Mouse (Mus musculus) forebrain, embryonic 12.5 days (tissue): ENCODE results near the gene Gabarapl2. TPM values are rescaled to one million over a fixed set of nuclear protein-coding genes. Genes with fewer than 3 reads are reported as not detected.

ENCODE experiments used
- ATAC-seq: fragments of 200-750 bp; cut with Nextera tagmentation; 2 replicates; pipeline ENCODE4 v1.8.0; 2017; ENCODE audit warnings: moderate TSS enrichment; ENCODE audit not compliant: low FRiP score
- H3K27ac ChIP-seq: fragments of 300-500 bp; sonication (generic); 2 replicates; pipeline ENCODE4 v1.5.1; 2016; ENCODE audit warnings: mild to moderate bottlenecking
- H3K27me3 ChIP-seq: fragments of 300-500 bp; sonication (generic); 2 replicates; pipeline ENCODE4 v1.6.1; 2016; ENCODE audit warnings: mild to moderate bottlenecking
- H3K36me3 ChIP-seq: fragments of 300-500 bp; sonication (generic); replicated peaks from 2 replicates; pipeline ENCODE4 v1.6.1; 2016; ENCODE audit warnings: mild to moderate bottlenecking
- H3K4me1 ChIP-seq: fragments of 300-500 bp; sonication (generic); 2 replicates; pipeline ENCODE4 v1.6.1; 2016
- H3K4me2 ChIP-seq: fragments of 300-500 bp; sonication (generic); 2 replicates; pipeline ENCODE4 v1.6.1; 2016; ENCODE audit warnings: mild to moderate bottlenecking, moderate library complexity
- H3K4me3 ChIP-seq: fragments of 300-500 bp; sonication (generic); replicated peaks from 2 replicates; pipeline ENCODE4 v1.5.1; 2016; ENCODE audit warnings: mild to moderate bottlenecking
- H3K9ac ChIP-seq: fragments of 300-500 bp; sonication (generic); 2 replicates; pipeline ENCODE4 v1.6.1; 2016; ENCODE audit warnings: mild to moderate bottlenecking
- H3K9me3 ChIP-seq: fragments of 300-500 bp; sonication (generic); 2 replicates; pipeline ENCODE4 v1.6.1; 2016
- WGBS: fragments of 180-500 bp; shearing (Covaris S2); methylation state at CpG from one replicate; pipeline ENCODE4 v1.1.7; 2016; 5-methylcytosine and 5-hydroxymethylcytosine counted together
- polyA plus RNA-seq: library from polyadenylated mRNA; unstranded; fragments of >200 nt; fragmentation: Nextera tagmentation; extraction: Ambion mirVana; gene quantifications from 2 replicates; pipeline ENCODE4 v1.2.1, GENCODE M21; 2016

Gabarapl2 gene
- polyA plus RNA-seq, 1 experiment from 2014 or later = 336 TPM

- Histone ChIP-seq H3K4me1 (no peaks in the 10 kb centered on the region), H3K9me3 (no peaks in the 10 kb centered on the region), H3K4me2 (no peak overlapping the region), H3K4me3 (no peak overlapping the region), H3K9ac (no peak overlapping the region), H3K36me3 (peaks cover 17% of the 10 kb centered on the region), H3K27me3 (no peaks in the 10 kb centered on the region), H3K27ac (no peak overlapping the region)
- WGBS = 80% methylated on average over 3 of the region's 3 CpGs
- ATAC-seq = no peak
Measured at GRCm38 (mm10) chr8:111961330-111961729, 20.8 kb downstream of the Gabarapl2 start.

- H3K27me3 ChIP-seq = no peaks in the 10 kb centered on the region
Measured at GRCm38 (mm10) chr8:111962589-111962988, 22.1 kb downstream of the Gabarapl2 start.

GRCm38 (mm10) chr8:111963091-111963490 lies 22.6 kb downstream of the Gabarapl2 start:
- Histone ChIP-seq H3K36me3 (peaks cover 16% of the 10 kb centered on the region), H3K9me3 (no peaks in the 10 kb centered on the region), H3K27me3 (no peaks in the 10 kb centered on the region), H3K4me2 (no peak overlapping the region), H3K4me3 (no peak overlapping the region), H3K27ac (no peak overlapping the region), H3K9ac (no peak overlapping the region), H3K4me1 (no peaks in the 10 kb centered on the region)
- 67% methylated on average over 10 of the region's 10 CpGs for WGBS
- no peak for ATAC-seq

More at GRCm38 (mm10) chr8:111962589-111962988, 22.1 kb downstream of the Gabarapl2 start:
- H3K4me1 ChIP-seq = no peaks in the 10 kb centered on the region
- H3K27ac ChIP-seq = no peak overlapping the region
- no peak overlapping the region for H3K9ac ChIP-seq
- H3K36me3 ChIP-seq = peaks cover 11% of the 10 kb centered on the region
- 91% methylated on average over 1 of the region's 1 CpGs for WGBS
- H3K4me3 ChIP-seq = no peak overlapping the region
- no peak for ATAC-seq
- no peaks in the 10 kb centered on the region for H3K9me3 ChIP-seq
- H3K4me2 ChIP-seq = no peak overlapping the region

- no peak overlapping the region for H3K9ac ChIP-seq
- H3K4me2 ChIP-seq = no peak overlapping the region
- H3K4me3 ChIP-seq = no peak overlapping the region
- H3K4me1 ChIP-seq = no peaks in the 10 kb centered on the region
- peaks cover 19% of the 10 kb centered on the region for H3K36me3 ChIP-seq
- no peaks in the 10 kb centered on the region for H3K27me3 ChIP-seq
- 76% methylated on average over 4 of the region's 4 CpGs for WGBS
- no peak overlapping the region for H3K27ac ChIP-seq
- ATAC-seq = no peak
- H3K9me3 ChIP-seq = no peaks in the 10 kb centered on the region
Measured at GRCm38 (mm10) chr8:111963546-111963945, 23.0 kb downstream of the Gabarapl2 start.

DNA sequence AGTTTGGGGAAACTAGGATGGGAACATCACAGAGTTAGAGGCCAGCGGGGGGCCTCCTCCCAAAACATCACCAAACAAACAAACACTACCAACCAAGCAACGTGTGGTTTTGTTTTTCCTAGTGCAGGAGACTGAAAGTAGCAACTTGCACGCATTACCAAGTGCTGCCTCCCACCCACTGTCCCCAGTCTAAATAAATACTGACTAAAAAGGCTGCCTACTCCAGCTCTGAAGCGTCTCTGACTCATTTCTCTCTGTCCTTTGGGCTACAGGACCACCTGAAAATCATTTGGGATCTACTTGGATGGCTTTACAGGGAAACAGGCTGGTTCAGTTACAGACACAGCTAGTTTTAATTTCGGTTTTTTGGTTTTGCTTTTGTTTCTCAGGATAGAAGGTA lies 23.8 kb downstream of the Gabarapl2 start:
- H3K4me3 ChIP-seq = no peak overlapping the region
- H3K36me3 ChIP-seq = peaks cover 22% of the 10 kb centered on the region
- no peak overlapping the region for H3K9ac ChIP-seq
- no peaks in the 10 kb centered on the region for H3K4me1 ChIP-seq
- no peak for ATAC-seq
- no peak overlapping the region for H3K4me2 ChIP-seq
- no peaks in the 10 kb centered on the region for H3K9me3 ChIP-seq
- 78% methylated on average over 5 of the region's 5 CpGs for WGBS
- H3K27me3 ChIP-seq = no peaks in the 10 kb centered on the region
- H3K27ac ChIP-seq = no peak overlapping the region

GRCm38 (mm10) chr8:111964849-111965561 lies 24.5 kb downstream of the Gabarapl2 start:
- no peak for ATAC-seq

GRCm38 (mm10) chr8:111967246-111967870 lies 26.9 kb downstream of the Gabarapl2 start:
- no peaks in the 10 kb centered on the region for H3K4me1 ChIP-seq
- ATAC-seq = no peak
- WGBS = 87% methylated on average over 5 of the region's 5 CpGs
- peaks cover 24% of the 10 kb centered on the region for H3K36me3 ChIP-seq
- H3K4me2 ChIP-seq = no peak overlapping the region
- H3K9me3 ChIP-seq = no peaks in the 10 kb centered on the region
- H3K27ac ChIP-seq = no peak overlapping the region
- H3K9ac ChIP-seq = no peak overlapping the region
- no peaks in the 10 kb centered on the region for H3K27me3 ChIP-seq
- H3K4me3 ChIP-seq = no peak overlapping the region

More at GRCm38 (mm10) chr8:111964849-111965561, 24.5 kb downstream of the Gabarapl2 start:
- WGBS = 89% methylated on average over 7 of the region's 7 CpGs
- H3K36me3 ChIP-seq = peaks cover 22% of the 10 kb centered on the region
- no peak overlapping the region for H3K9ac ChIP-seq
- no peak overlapping the region for H3K4me3 ChIP-seq
- H3K4me2 ChIP-seq = no peak overlapping the region
- H3K4me1 ChIP-seq = no peaks in the 10 kb centered on the region
- H3K27ac ChIP-seq = no peak overlapping the region
- H3K9me3 ChIP-seq = no peaks in the 10 kb centered on the region
- H3K27me3 ChIP-seq = no peaks in the 10 kb centered on the region

DNA sequence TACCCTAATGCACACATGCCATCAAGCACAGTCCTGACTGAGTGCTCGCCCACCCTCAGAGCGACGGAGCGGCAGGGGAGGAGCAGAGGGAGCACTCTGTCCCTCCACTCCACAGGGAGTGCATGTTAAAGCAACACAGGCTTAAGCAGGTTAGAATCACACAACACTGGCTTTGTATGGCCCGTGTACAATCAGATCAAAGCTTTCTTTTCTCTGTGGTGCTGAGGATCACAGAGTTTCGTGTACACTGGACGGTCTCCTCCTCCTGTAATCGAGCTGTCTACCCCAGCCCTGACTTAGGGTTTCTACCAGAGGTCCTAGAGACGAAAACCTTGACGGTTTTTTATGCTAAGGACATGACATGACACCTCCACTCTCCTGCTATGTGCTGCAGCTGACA lies 28.0 kb downstream of the Gabarapl2 start:
- Histone ChIP-seq H3K4me2 (no peak overlapping the region), H3K36me3 (peaks cover 27% of the 10 kb centered on the region), H3K4me3 (no peak overlapping the region), H3K27ac (no peak overlapping the region), H3K9me3 (no peaks in the 10 kb centered on the region), H3K9ac (no peak overlapping the region), H3K4me1 (no peaks in the 10 kb centered on the region), H3K27me3 (no peaks in the 10 kb centered on the region)
- no peak for ATAC-seq
- WGBS = 85% methylated on average over 10 of the region's 10 CpGs

DNA sequence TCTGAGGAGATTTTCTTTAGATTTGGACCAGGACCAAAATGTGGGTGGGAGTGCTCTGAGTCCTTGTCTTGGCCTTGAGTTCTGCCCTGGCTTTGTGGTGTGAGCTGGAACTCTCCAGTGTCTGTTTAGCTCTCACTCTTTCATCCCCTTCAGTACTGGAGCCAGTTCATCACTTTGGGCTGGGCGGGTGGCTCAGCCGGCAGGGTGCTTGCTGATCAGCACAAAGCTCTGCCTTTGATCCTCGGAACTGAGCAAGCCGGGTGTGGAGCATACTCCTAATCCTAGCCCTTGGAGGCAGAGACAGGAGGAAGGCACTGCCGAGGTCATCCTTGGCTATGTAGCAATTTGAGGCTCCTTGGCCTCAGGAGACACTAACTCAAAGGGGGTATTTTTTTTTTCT lies 28.5 kb downstream of the Gabarapl2 start:
- Histone ChIP-seq H3K4me2 (no peak overlapping the region), H3K27ac (no peak overlapping the region), H3K27me3 (no peaks in the 10 kb centered on the region), H3K4me3 (no peak overlapping the region), H3K4me1 (no peaks in the 10 kb centered on the region), H3K36me3 (peaks cover 27% of the 10 kb centered on the region), H3K9ac (no peak overlapping the region), H3K9me3 (no peaks in the 10 kb centered on the region)
- WGBS = 30% methylated on average over 5 of the region's 5 CpGs
- ATAC-seq = no peak

GRCm38 (mm10) chr8:111974138-111974537 lies 33.6 kb downstream of the Gabarapl2 start:
- 97% methylated on average over 12 of the region's 12 CpGs for WGBS
- Histone ChIP-seq H3K9me3 (no peaks in the 10 kb centered on the region), H3K9ac (no peak overlapping the region), H3K4me1 (no peaks in the 10 kb centered on the region), H3K4me2 (no peak overlapping the region), H3K4me3 (no peak overlapping the region), H3K36me3 (peaks cover 37% of the 10 kb centered on the region), H3K27me3 (no peaks in the 10 kb centered on the region), H3K27ac (no peak overlapping the region)
- no peak for ATAC-seq

DNA sequence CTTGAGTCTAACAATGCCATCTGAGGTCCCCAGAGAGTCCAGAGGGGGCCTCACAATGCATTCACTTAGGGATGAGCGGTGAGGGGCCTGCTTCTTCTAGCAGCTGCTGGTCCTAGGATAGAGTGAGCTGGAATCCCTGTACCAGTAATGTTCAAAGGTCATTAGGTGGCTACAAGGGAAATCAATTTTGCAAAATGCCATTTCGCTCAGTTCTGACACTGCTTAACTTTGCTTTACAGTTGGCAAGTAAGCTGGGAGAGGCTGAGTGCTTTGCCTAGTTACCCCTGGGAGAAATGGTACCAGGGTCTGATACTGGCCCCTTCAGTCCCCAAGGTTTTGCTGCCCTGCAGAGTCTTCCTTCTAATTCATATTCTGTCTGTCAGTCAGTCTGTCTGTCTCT lies 35.2 kb downstream of the Gabarapl2 start:
- H3K36me3 ChIP-seq = peaks cover 37% of the 10 kb centered on the region
- no peaks in the 10 kb centered on the region for H3K27me3 ChIP-seq
- H3K4me1 ChIP-seq = no peaks in the 10 kb centered on the region
- no peak overlapping the region for H3K4me2 ChIP-seq
- no peaks in the 10 kb centered on the region for H3K9me3 ChIP-seq
- 90% methylated on average over 2 of the region's 2 CpGs for WGBS
- ATAC-seq = no peak
- no peak overlapping the region for H3K4me3 ChIP-seq
- H3K27ac ChIP-seq = no peak overlapping the region
- no peak overlapping the region for H3K9ac ChIP-seq

DNA sequence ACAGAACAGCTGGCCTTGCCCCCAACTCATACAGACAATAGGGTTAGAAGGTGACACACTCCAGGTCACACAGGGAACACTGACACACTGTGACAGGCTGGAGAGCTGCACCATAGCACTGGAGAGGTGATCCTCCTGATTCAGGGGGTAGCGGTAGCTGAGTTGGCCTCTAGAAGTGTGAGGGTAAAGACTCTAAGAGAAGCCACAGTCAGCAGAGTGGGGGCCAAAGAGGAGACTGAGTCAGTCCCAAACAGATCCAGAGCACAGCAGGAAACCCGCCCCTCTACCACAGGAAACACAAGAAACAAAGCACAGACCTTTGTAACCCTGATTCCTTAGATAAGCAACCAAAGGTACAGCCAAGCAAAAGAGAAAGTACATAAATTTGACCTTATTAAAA lies 35.8 kb downstream of the Gabarapl2 start:
- Histone ChIP-seq H3K27me3 (no peaks in the 10 kb centered on the region), H3K9ac (no peak overlapping the region), H3K4me2 (no peak overlapping the region), H3K27ac (no peak overlapping the region), H3K36me3 (peaks cover 34% of the 10 kb centered on the region), H3K4me1 (no peaks in the 10 kb centered on the region), H3K4me3 (no peak overlapping the region), H3K9me3 (no peaks in the 10 kb centered on the region)
- no peak for ATAC-seq
- 90% methylated on average over 2 of the region's 2 CpGs for WGBS

- H3K4me2 ChIP-seq = no peak overlapping the region
- H3K27ac ChIP-seq = no peak overlapping the region
- H3K9me3 ChIP-seq = no peaks in the 10 kb centered on the region
- no peak overlapping the region for H3K9ac ChIP-seq
- H3K4me1 ChIP-seq = no peaks in the 10 kb centered on the region
- H3K27me3 ChIP-seq = no peaks in the 10 kb centered on the region
- H3K36me3 ChIP-seq = peaks cover 43% of the 10 kb centered on the region
- no peak overlapping the region for H3K4me3 ChIP-seq
- no peak for ATAC-seq
- WGBS = 92% methylated on average over 10 of the region's 10 CpGs
Measured at GRCm38 (mm10) chr8:111978147-111978546, 37.6 kb downstream of the Gabarapl2 start.
